Mouse (Mus musculus): ENCODE data around the gene Aadacl3. TPM values are rescaled to one million over a fixed set of nuclear protein-coding genes. Genes with fewer than 3 reads are reported as not detected.

Aadacl3 gene
- total and polyA plus RNA-seq, 3 experiments: 0.05 TPM; not detected in 2

DNA sequence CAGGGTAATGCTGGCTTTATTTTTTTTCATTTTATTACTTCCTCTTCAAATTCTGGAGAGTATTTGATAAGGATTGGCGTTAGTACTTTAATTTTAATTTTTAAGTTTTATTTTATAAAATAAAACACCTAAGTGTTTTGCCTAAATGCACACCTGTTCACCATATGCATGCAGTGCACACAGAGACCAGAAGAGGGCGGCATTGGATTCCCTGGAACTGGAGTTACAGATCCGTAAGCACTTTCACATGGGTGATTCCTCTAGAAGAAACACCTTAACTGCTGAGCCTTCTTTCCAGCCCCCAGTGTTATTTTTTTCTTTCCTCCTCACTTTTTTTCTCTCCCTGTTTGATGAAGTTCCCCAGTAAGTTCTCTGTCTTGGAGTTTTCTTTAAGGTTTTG lies 34.7 kb downstream of the Aadacl3 start:
- no peaks in the 10 kb centered on the region for H3K36me3 ChIP-seq (replicated peaks)
- H3K27me3 ChIP-seq (ENCODE audit: insufficient read depth, low read length): no peaks in the 10 kb centered on the region
- H3K4me3 ChIP-seq (ENCODE audit: low read depth, low read length): no peak overlapping the region
- no peak for ATAC-seq (ENCODE audit: extremely low read depth, insufficient number of reproducible peaks, low FRiP score, poor library complexity, severe bottlenecking)
- no peaks in the 10 kb centered on the region for H3K4me1 ChIP-seq (ENCODE audit: insufficient read depth, low read depth, low read length)
- TF ChIP-seq POLR2AphosphoS5 (IDR thresholded peaks at IDR 0.05; ENCODE audit: insufficient replicate concordance, low read depth, low read length): no peak
- TF ChIP-seq CTCF (IDR thresholded peaks at IDR 0.05; ENCODE audit: low read depth, low read length): no peak
- TF ChIP-seq GATA2 (IDR thresholded peaks at IDR 0.05; ENCODE audit: borderline replicate concordance, low read depth, low read length): no peak
- no peak for TF ChIP-seq GATA1 (IDR thresholded peaks at IDR 0.05; ENCODE audit: borderline replicate concordance, low read length)
- no peak for TF ChIP-seq TAL1 (conservative IDR thresholded peaks at IDR 0.05; ENCODE audit: low read depth, low read length)
- peaks cover 5% of the 10 kb centered on the region for H3K9me3 ChIP-seq (replicated peaks)
- no peak for DNase-seq (ENCODE audit: low spot score)

DNA sequence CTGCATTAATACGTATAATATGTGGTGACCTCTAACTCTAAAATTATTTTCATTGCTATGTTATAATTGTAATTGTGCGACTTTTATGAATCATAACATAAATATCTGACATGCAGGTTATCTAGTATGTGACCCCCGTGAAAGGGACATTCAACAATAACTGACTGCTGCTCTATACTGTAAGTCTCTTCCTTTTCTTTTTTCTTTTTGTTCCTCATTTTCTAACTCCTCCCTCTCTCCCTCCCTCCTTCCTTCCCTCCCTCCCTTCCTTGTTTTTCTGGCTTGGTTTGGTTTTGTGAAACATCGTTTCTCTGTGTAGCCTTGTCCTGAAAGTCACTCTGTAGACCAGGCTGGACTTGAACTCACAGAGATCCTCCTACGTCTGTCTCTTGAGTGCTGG lies 39.0 kb downstream of the Aadacl3 start:
- Histone ChIP-seq H3K4me1 (ENCODE audit: insufficient read depth, low read depth, low read length) (no peaks in the 10 kb centered on the region), H3K27me3 (ENCODE audit: insufficient read depth, low read length) (no peaks in the 10 kb centered on the region), H3K4me3 (ENCODE audit: low read depth, low read length) (no peak overlapping the region), H3K36me3 (replicated peaks) (no peaks in the 10 kb centered on the region), H3K9me3 (replicated peaks) (peaks cover 16% of the 10 kb centered on the region)
- TF ChIP-seq CTCF (IDR thresholded peaks at IDR 0.05; ENCODE audit: low read depth, low read length) (no peak), GATA1 (IDR thresholded peaks at IDR 0.05; ENCODE audit: borderline replicate concordance, low read length) (no peak), GATA2 (IDR thresholded peaks at IDR 0.05; ENCODE audit: borderline replicate concordance, low read depth, low read length) (no peak), TAL1 (conservative IDR thresholded peaks at IDR 0.05; ENCODE audit: low read depth, low read length) (no peak), POLR2AphosphoS5 (IDR thresholded peaks at IDR 0.05; ENCODE audit: insufficient replicate concordance, low read depth, low read length) (no peak)
- DNase-seq (ENCODE audit: low spot score) (no peak), ATAC-seq (ENCODE audit: extremely low read depth, insufficient number of reproducible peaks, low FRiP score, poor library complexity, severe bottlenecking) (no peak)

DNA sequence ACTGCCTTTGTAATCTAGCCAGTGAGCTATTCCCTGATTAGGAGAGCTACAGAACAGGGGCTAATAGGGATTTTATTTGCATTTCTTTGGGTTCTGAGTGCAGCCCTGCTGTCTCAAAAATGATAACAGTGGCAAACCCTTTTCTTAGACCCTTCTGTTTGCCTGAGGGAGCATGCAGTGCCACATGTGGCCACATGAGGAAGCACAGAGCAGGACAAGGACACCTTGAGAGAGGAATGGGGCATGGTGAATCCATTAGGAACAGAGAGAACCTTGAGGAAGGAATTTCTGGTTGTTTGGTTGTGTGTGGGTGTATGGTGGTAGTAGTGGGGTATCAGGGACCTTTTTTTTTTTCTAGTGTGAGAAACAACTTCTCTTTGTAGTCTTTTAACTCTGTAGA lies 42.9 kb downstream of the Aadacl3 start:
- Histone ChIP-seq H3K9me3 (replicated peaks) (peaks cover 41% of the 10 kb centered on the region), H3K4me3 (ENCODE audit: low read depth, low read length) (no peak overlapping the region), H3K36me3 (replicated peaks) (no peaks in the 10 kb centered on the region), H3K27me3 (ENCODE audit: insufficient read depth, low read length) (no peaks in the 10 kb centered on the region), H3K4me1 (ENCODE audit: insufficient read depth, low read depth, low read length) (no peaks in the 10 kb centered on the region)
- ATAC-seq (ENCODE audit: extremely low read depth, insufficient number of reproducible peaks, low FRiP score, poor library complexity, severe bottlenecking): no peak
- TF ChIP-seq CTCF (IDR thresholded peaks at IDR 0.05; ENCODE audit: low read depth, low read length) (no peak), POLR2AphosphoS5 (IDR thresholded peaks at IDR 0.05; ENCODE audit: insufficient replicate concordance, low read depth, low read length) (no peak), GATA1 (IDR thresholded peaks at IDR 0.05; ENCODE audit: borderline replicate concordance, low read length) (no peak), TAL1 (conservative IDR thresholded peaks at IDR 0.05; ENCODE audit: low read depth, low read length) (no peak), GATA2 (IDR thresholded peaks at IDR 0.05; ENCODE audit: borderline replicate concordance, low read depth, low read length) (no peak)
- DNase-seq (ENCODE audit: low spot score): no peak

DNA sequence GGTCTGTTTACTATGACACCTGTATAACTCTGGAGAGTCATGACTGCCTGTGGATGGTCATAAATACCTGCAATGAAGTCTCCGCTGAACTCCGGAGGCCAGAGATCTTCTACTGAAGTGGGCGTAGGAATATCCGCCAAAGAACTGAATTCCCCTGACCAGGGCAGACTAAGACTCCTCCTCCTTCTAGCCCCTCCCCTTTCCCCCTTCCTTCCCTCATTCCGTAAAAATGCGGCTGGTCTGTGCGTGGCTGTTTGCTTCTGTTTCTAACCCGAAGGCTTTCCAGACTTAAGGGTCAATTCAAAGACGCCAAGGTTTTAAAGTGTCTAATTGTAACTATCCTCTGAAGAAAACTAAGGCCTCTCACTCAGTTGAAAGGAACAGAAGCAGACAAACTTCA lies 55.3 kb downstream of the Aadacl3 start, which contains the start of gene Pramef12:
Gene Pramef12 (minus strand): TSS at position 175 of the 400 bp plus-strand sequence.
- H3K9me3 ChIP-seq (replicated peaks): peaks cover 30% of the 10 kb centered on the region
- TF ChIP-seq TAL1 (conservative IDR thresholded peaks at IDR 0.05; ENCODE audit: low read depth, low read length) (no peak), POLR2AphosphoS5 (IDR thresholded peaks at IDR 0.05; ENCODE audit: insufficient replicate concordance, low read depth, low read length) (no peak), GATA2 (IDR thresholded peaks at IDR 0.05; ENCODE audit: borderline replicate concordance, low read depth, low read length) (no peak), GATA1 (IDR thresholded peaks at IDR 0.05; ENCODE audit: borderline replicate concordance, low read length) (no peak), CTCF (IDR thresholded peaks at IDR 0.05; ENCODE audit: low read depth, low read length) (no peak)
- no peaks in the 10 kb centered on the region for H3K27me3 ChIP-seq (ENCODE audit: insufficient read depth, low read length)
- DNase-seq (ENCODE audit: low spot score): no peak
- H3K4me3 ChIP-seq (ENCODE audit: low read depth, low read length): no peak within 1 kb of the TSS
- H3K36me3 ChIP-seq (replicated peaks): no peaks in the 10 kb centered on the region
- no peak for ATAC-seq (ENCODE audit: extremely low read depth, insufficient number of reproducible peaks, low FRiP score, poor library complexity, severe bottlenecking)
- no peaks in the 10 kb centered on the region for H3K4me1 ChIP-seq (ENCODE audit: insufficient read depth, low read depth, low read length)

DNA sequence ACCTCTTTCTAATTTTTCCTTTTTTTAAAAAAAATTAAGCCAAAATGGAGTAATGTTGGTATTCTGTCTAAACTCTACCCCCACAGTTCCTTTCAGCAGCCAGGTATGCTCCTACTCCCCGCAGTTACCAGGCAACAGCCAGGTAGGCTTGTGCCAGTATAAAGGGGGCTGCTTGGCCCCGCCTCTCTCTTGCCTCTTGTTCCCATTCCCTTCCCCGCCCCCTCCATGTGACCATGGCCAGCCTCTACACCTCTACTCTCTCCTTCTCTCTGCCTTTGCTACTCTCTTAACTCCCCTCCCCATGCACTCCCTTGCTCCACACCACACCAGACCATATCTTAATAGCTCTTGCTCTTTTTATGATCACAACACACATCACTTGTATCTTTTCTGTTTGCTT lies 57.3 kb downstream of the Aadacl3 start:
- ATAC-seq (ENCODE audit: extremely low read depth, insufficient number of reproducible peaks, low FRiP score, poor library complexity, severe bottlenecking) (no peak), DNase-seq (ENCODE audit: low spot score) (no peak)
- Histone ChIP-seq H3K9me3 (replicated peaks) (peaks cover 34% of the 10 kb centered on the region), H3K4me3 (ENCODE audit: low read depth, low read length) (no peak overlapping the region), H3K36me3 (replicated peaks) (no peaks in the 10 kb centered on the region), H3K27me3 (ENCODE audit: insufficient read depth, low read length) (no peaks in the 10 kb centered on the region), H3K4me1 (ENCODE audit: insufficient read depth, low read depth, low read length) (no peaks in the 10 kb centered on the region)
- TF ChIP-seq GATA2 (IDR thresholded peaks at IDR 0.05; ENCODE audit: borderline replicate concordance, low read depth, low read length) (no peak), GATA1 (IDR thresholded peaks at IDR 0.05; ENCODE audit: borderline replicate concordance, low read length) (no peak), POLR2AphosphoS5 (IDR thresholded peaks at IDR 0.05; ENCODE audit: insufficient replicate concordance, low read depth, low read length) (no peak), CTCF (IDR thresholded peaks at IDR 0.05; ENCODE audit: low read depth, low read length) (no peak), TAL1 (conservative IDR thresholded peaks at IDR 0.05; ENCODE audit: low read depth, low read length) (no peak)

DNA sequence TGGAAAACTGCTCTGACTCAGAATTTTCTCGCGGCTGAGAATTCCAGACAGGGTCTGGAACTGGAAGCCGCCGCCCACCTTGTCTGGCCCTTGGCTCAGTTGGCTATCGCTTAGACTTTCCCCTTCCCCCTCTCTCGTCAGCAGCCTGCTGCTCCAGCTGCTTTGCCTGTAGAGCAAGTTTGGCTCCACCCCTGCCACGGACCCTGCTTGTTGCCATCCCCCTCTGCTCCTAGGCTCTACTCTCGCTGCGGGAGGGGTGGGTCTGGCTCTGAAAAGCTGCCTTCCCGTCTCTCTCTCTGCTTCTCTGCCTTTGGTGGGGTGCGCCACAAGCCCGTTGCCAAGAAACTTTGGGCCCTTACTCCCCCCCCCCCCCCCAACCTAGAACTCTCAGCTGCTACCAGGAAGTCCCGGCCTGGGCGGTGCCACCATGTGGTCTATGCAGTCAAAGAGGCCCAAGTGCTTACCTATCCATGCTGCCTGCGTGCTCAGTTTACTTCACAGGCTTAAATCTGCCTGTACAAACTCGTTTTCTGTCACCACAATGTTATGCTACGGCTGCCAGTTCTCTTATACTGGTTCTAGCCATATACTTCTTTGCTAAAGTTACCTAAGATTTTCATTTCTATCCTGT lies 59.0 kb downstream of the Aadacl3 start:
- no peaks in the 10 kb centered on the region for H3K4me1 ChIP-seq (ENCODE audit: insufficient read depth, low read depth, low read length)
- peaks cover 33% of the 10 kb centered on the region for H3K9me3 ChIP-seq (replicated peaks)
- TF ChIP-seq GATA1 (IDR thresholded peaks at IDR 0.05; ENCODE audit: borderline replicate concordance, low read length) (no peak), GATA2 (IDR thresholded peaks at IDR 0.05; ENCODE audit: borderline replicate concordance, low read depth, low read length) (no peak), TAL1 (conservative IDR thresholded peaks at IDR 0.05; ENCODE audit: low read depth, low read length) (no peak), CTCF (IDR thresholded peaks at IDR 0.05; ENCODE audit: low read depth, low read length) (no peak), POLR2AphosphoS5 (IDR thresholded peaks at IDR 0.05; ENCODE audit: insufficient replicate concordance, low read depth, low read length) (no peak)
- no peaks in the 10 kb centered on the region for H3K27me3 ChIP-seq (ENCODE audit: insufficient read depth, low read length)
- no peak for DNase-seq (ENCODE audit: low spot score)
- no peaks in the 10 kb centered on the region for H3K36me3 ChIP-seq (replicated peaks)
- no peak overlapping the region for H3K4me3 ChIP-seq (ENCODE audit: low read depth, low read length)
- no peak for ATAC-seq (ENCODE audit: extremely low read depth, insufficient number of reproducible peaks, low FRiP score, poor library complexity, severe bottlenecking)

Other genes with a start within 250 kb of the Aadacl3 start
- not detected in 2 replicates for gene Pramel5, start 183.3 kb downstream of the Aadacl3 start, total RNA-seq (2014; fragmentation: Nextera tagmentation)
- 0.29 and 0.38 TPM in 2 replicates for gene Pramel5, start 183.3 kb downstream of the Aadacl3 start, total RNA-seq (2017)
- not detected in 2 replicates for gene Pramel5, start 183.3 kb downstream of the Aadacl3 start, polyA plus RNA-seq (2012)
- not detected in 2 replicates for gene Gm13128, start 133.5 kb downstream of the Aadacl3 start, total RNA-seq (2014; fragmentation: Nextera tagmentation)
- 0.06 and 0.16 TPM in 2 replicates for gene Gm13128, start 133.5 kb downstream of the Aadacl3 start, total RNA-seq (2017)
- gene Gm13128, start 133.5 kb downstream of the Aadacl3 start, polyA plus RNA-seq (2012): not detected in 2 replicates
- gene Gm13119, start 105.8 kb downstream of the Aadacl3 start, total RNA-seq (2014; fragmentation: Nextera tagmentation): not detected in 2 replicates
- not detected in 2 replicates for gene Gm13119, start 105.8 kb downstream of the Aadacl3 start, total RNA-seq (2017)
- gene Gm13119, start 105.8 kb downstream of the Aadacl3 start, polyA plus RNA-seq (2012): not detected in 2 replicates
- gene Pramef20, start 85.8 kb downstream of the Aadacl3 start, total RNA-seq (2014; fragmentation: Nextera tagmentation): not detected in 2 replicates
- gene Pramef20, start 85.8 kb downstream of the Aadacl3 start, total RNA-seq (2017): not detected in 2 replicates
- not detected in 2 replicates for gene Pramef20, start 85.8 kb downstream of the Aadacl3 start, polyA plus RNA-seq (2012)
- not detected in 2 replicates for gene Pramef12, start 55.3 kb downstream of the Aadacl3 start, total RNA-seq (2014; fragmentation: Nextera tagmentation)
- 0.05 TPM in 1 of 2 replicates, not detected in the other for gene Pramef12, start 55.3 kb downstream of the Aadacl3 start, total RNA-seq (2017)
- gene Pramef12, start 55.3 kb downstream of the Aadacl3 start, polyA plus RNA-seq (2012): not detected in 2 replicates
- gene 1700012P22Rik, start 25.0 kb downstream of the Aadacl3 start, total RNA-seq (2014; fragmentation: Nextera tagmentation): not detected in 2 replicates
- gene 1700012P22Rik, start 25.0 kb downstream of the Aadacl3 start, total RNA-seq (2017): not detected in 2 replicates
- gene 1700012P22Rik, start 25.0 kb downstream of the Aadacl3 start, polyA plus RNA-seq (2012): not detected in 2 replicates
- not detected in 2 replicates for gene Gm9944, start 10.4 kb downstream of the Aadacl3 start, total RNA-seq (2014; fragmentation: Nextera tagmentation)
- gene Gm9944, start 10.4 kb downstream of the Aadacl3 start, total RNA-seq (2017): not detected in 2 replicates
- not detected in 2 replicates for gene Gm9944, start 10.4 kb downstream of the Aadacl3 start, polyA plus RNA-seq (2012)
- gene 9430007A20Rik, start 56.1 kb upstream of the Aadacl3 start, total RNA-seq (2014; fragmentation: Nextera tagmentation): not detected in 2 replicates
- gene 9430007A20Rik, start 56.1 kb upstream of the Aadacl3 start, total RNA-seq (2017): not detected in 2 replicates
- not detected in 2 replicates for gene 9430007A20Rik, start 56.1 kb upstream of the Aadacl3 start, polyA plus RNA-seq (2012)
- not detected in 2 replicates for gene Gm13124, start 101.4 kb upstream of the Aadacl3 start, total RNA-seq (2014; fragmentation: Nextera tagmentation)
- 0.16 TPM in 1 of 2 replicates, not detected in the other for gene Gm13124, start 101.4 kb upstream of the Aadacl3 start, total RNA-seq (2017)
- gene Gm13124, start 101.4 kb upstream of the Aadacl3 start, polyA plus RNA-seq (2012): not detected in 2 replicates
- not detected in 2 replicates for gene Aadacl4, start 150.0 kb upstream of the Aadacl3 start, total RNA-seq (2014; fragmentation: Nextera tagmentation)
- 0.16 TPM in 1 of 2 replicates, not detected in the other for gene Aadacl4, start 150.0 kb upstream of the Aadacl3 start, total RNA-seq (2017)
- gene Aadacl4, start 150.0 kb upstream of the Aadacl3 start, polyA plus RNA-seq (2012): not detected in 2 replicates
- gene Gm436, start 222.6 kb upstream of the Aadacl3 start, total RNA-seq (2014; fragmentation: Nextera tagmentation): not detected in 2 replicates
- gene Gm436, start 222.6 kb upstream of the Aadacl3 start, total RNA-seq (2017): not detected in 2 replicates
- gene Gm436, start 222.6 kb upstream of the Aadacl3 start, polyA plus RNA-seq (2012): not detected in 2 replicates